Mouse (Mus musculus) olfactory bulb, adult 2 months (tissue): ENCODE measurements around the gene B3gnt7.

Experiments
- CTCF ChIP-seq: fragments of 200-500 bp; IDR thresholded peaks from 2 replicates; pipeline ENCODE4 v1.5.1; 2012; ENCODE audit warnings: low read depth, mild to moderate bottlenecking, low read length, moderate library complexity; ENCODE audit not compliant: insufficient read depth
- POLR2A ChIP-seq: fragments of 200-500 bp; IDR thresholded peaks from 2 replicates; pipeline ENCODE4 v1.6.1; 2012; ENCODE audit warnings: mild to moderate bottlenecking, low read depth, low read length, moderate library complexity; ENCODE audit not compliant: insufficient read depth

GRCm38 (mm10) chr1:86345069-86345468 is 42.4 kb downstream of the B3gnt7 start:
- TF ChIP-seq CTCF = no peak
- no peak for TF ChIP-seq POLR2A
